Mouse (Mus musculus) heart, postnatal 36 days (tissue): ENCODE data around the gene Aven. TPM values are rescaled to one million over a fixed set of nuclear protein-coding genes. Genes with fewer than 3 reads are reported as not detected.

Experiments
- DNase-seq, 2 experiments: peaks; one replicate each; pipeline ENCODE4 v3.0.0; 2021 to 2022
- intact Hi-C: fragments of 180-260 bp; cut with DNase I; formaldehyde crosslinking; loops from one replicate; pipeline ENCODE4 v1.15.1; 2025
- microRNA-seq, 2 experiments: library from miRNA; unstranded; fragments of <30 nt; microRNA quantifications; one replicate each; pipeline ENCODE4 v1.2.0; 2021; ENCODE audit warnings: borderline number of aligned reads in 2 of 2
- total RNA-seq, 2 experiments: library from RNA; stranded (reverse); gene quantifications; 2 replicates each; pipeline ENCODE4 v1.2.3; 2021

The Aven gene
- total RNA-seq, 2 experiments from 2014 or later, result 16.5 to 20.6 TPM

- intact Hi-C loops, result no loop called here
- no peak for DNase-seq
These were observed 132.4 kb downstream of the Aven start for GRCm38 (mm10) chr2:112625156-112625555.

- no peak for DNase-seq
- intact Hi-C loops, result loop anchor here (10.0 kb wide), 1 partner anchor 134 kb away; no protein-coding TSS in a partner anchor
These were observed 137.9 kb downstream of the Aven start for GRCm38 (mm10) chr2:112630669-112631068.

- no peak for DNase-seq
- intact Hi-C loops, result loop anchor here (10.0 kb wide), 1 partner anchor 132 kb away; no protein-coding TSS in a partner anchor
These were observed 139.8 kb downstream of the Aven start for GRCm38 (mm10) chr2:112632536-112632935.

GRCm38 (mm10) chr2:112637206-112637605 is 144.4 kb downstream of the Aven start:
- DNase-seq, result peak; percentile 11 to 43
- intact Hi-C loops, result loop anchor here (10.0 kb wide), 1 partner anchor 128 kb away; no protein-coding TSS in a partner anchor

- peak in 1 of 2 experiments; percentile 17 for DNase-seq
- intact Hi-C loops, result no loop called here
These were observed 161.1 kb downstream of the Aven start for GRCm38 (mm10) chr2:112653836-112654235.

- no peak for DNase-seq
- intact Hi-C loops, result no loop called here
These were observed 163.4 kb downstream of the Aven start for GRCm38 (mm10) chr2:112656131-112656530.

- DNase-seq, result no peak
- intact Hi-C loops, result no loop called here
These were observed 176.7 kb downstream of the Aven start for GRCm38 (mm10) chr2:112669461-112669860.

- intact Hi-C loops, result no loop called here
- no peak for DNase-seq
These were observed 183.4 kb downstream of the Aven start for GRCm38 (mm10) chr2:112676175-112676574.

GRCm38 (mm10) chr2:112676721-112677120 is 184.0 kb downstream of the Aven start:
- DNase-seq, result peak; percentile 17 to 37
- intact Hi-C loops, result no loop called here

GRCm38 (mm10) chr2:112677246-112677645 is 184.5 kb downstream of the Aven start:
- DNase-seq, result no peak
- intact Hi-C loops, result no loop called here

- intact Hi-C loops, result no loop called here
- no peak for DNase-seq
These were observed 189.1 kb downstream of the Aven start for GRCm38 (mm10) chr2:112681817-112682216.

Small RNA genes lying within 50 kb of the gene (microRNA-seq; reads per million reads assigned to microRNA genes)
- 0 reads per million in 2 experiments for gene Gm44374

Other genes with a start within 250 kb of the Aven start
- gene Nutm1, start 233.7 kb upstream of the Aven start, total RNA-seq, result not detected
- gene Nop10, start 231.0 kb upstream of the Aven start, total RNA-seq, result 10 to 100 TPM; 61.8 to 62.8 TPM
- 10 to 100 TPM; 36.0 to 39.9 TPM for gene Slc12a6, start 227.1 kb upstream of the Aven start, total RNA-seq
- gene Gm21985, start 226.7 kb upstream of the Aven start, total RNA-seq, result 1 to 10 TPM in 1 of 2 experiments, under 1 TPM in 1; 0.89 to 1.6 TPM
- gene Emc4, start 124.9 kb upstream of the Aven start, total RNA-seq, result 10 to 100 TPM; 61.7 to 64.6 TPM
- 1 to 10 TPM; 4.4 to 5.0 TPM for gene Katnbl1, start 113.8 kb upstream of the Aven start, total RNA-seq
- 10 to 100 TPM; 16.2 to 16.8 TPM for gene Emc7, start 38.0 kb upstream of the Aven start, total RNA-seq
- not detected for gene Chrm5, start 12.2 kb upstream of the Aven start, total RNA-seq